Mouse (Mus musculus) urinary bladder, postnatal 10 days (tissue): Measurements from ENCODE around the gene 2310046K23Rik.
"Not testable (repeated sequence)": the region's sequence is repeated elsewhere in the genome, so short reads cannot be mapped to it uniquely, and the experiment has no call there.

Source experiments
- DNase-seq: peaks from one replicate; pipeline ENCODE4 v3.0.0; 2022; ENCODE audit warnings: low spot score

Gene 2310046K23Rik

DNA sequence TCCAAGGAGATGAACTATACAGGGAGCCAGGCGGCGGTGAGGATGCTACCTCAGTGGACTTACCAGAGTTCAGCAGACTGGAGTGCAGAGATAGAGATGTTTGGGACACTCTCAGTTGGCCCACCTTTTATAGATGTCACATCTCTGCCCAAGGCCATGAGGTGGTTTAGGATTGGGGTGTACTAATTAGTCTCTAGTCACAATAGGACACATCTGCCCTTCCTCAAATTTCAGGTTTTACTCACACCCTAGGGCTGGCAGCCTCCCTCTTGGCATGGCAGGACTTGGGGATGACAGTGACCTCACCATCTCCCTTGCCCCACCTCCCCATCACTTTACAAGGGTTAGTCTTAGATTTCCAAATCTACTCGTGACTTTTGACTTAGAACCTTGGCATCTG lies at the start of gene 2310046K23Rik:
TSS of gene 2310046K23Rik (minus strand) at position 101 of the 400 bp plus-strand sequence.
- DNase-seq, result no peak

DNA sequence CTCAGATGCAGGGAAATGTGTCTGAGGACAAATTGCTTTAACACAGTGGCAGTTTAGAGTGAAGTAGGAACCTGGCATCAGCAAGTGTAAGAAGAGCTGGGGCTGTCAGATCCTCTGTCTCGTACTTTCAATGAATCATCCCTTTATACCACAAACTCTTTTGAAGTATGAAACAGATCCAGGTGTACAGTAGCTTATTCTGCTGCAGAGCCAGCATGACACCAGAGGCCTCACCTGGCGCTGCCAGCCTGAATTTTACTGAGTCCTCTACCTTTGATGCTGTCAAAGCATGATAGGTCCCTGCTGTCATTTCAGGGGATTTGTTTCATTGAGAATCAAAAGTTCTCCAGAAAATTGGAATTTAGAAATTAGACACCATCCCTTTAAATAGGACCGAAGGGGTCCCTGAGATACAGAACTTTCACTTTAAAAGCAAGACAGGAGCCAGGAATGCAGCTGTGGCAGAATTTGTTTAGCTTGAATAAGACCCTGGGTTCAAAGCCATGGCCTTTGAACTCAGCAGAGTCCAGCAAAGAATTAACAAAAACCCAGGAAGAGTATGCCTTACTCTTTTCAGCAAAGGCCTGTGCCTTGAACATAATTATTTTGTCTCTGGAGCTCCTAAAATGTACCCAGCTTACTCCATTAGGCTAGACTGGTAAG lies 49.0 kb upstream of the 2310046K23Rik start:
- no peak for DNase-seq

DNA sequence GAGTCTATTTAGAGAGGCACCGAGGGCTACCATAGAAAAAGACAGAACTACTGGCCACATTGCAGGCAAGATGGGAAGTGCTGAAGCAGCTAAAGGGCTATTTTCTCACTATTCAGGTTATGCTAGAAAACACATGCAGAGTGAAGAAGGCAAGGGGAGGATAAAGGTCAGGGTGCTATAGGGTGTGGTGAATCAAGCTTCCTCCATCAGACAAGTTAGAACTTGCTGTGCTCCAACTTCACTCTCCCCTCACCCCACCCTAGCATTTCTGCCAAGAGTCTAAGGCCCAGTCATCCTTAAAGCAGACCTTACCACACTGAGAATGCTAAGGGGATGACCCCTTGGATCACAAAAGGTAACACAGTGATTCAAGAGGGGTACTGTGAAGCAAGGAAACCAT lies 45.2 kb upstream of the 2310046K23Rik start:
- DNase-seq, result no peak

DNA sequence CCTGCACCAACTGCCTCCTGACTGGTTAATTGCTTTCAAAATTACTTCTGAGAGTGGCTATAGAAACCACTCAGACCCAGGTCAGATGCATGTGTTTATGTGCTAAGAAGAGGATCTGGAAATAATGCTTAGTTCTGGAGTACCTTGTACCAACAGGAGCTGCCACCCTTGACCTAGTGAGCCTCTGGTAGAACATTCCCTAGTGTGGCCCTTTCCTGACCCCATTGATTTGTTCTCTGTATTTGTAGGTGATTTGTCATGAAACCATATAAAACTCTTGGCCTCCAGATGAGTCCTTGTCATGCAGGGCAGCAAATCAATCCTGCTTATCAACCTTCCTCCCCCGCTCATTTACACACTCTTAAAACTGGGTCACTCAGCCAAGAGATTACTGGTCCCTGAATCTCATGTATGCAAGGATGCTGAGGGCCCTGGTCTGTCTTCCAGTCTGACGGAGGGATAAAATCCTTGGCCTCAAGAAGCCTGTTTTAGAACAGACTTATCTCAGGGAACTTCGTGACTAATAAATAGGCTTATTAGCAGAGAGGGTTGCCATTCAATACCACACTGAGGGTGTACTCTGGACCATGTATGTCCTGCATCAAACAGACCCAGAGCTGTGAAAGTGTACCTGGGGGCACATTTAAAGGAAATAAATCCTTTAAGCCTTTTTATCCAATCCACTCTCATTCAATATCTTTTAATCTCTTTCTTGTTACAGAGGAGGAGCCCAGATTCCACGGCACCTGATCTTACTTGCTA lies 44.5 kb upstream of the 2310046K23Rik start:
- DNase-seq, result no peak

DNA sequence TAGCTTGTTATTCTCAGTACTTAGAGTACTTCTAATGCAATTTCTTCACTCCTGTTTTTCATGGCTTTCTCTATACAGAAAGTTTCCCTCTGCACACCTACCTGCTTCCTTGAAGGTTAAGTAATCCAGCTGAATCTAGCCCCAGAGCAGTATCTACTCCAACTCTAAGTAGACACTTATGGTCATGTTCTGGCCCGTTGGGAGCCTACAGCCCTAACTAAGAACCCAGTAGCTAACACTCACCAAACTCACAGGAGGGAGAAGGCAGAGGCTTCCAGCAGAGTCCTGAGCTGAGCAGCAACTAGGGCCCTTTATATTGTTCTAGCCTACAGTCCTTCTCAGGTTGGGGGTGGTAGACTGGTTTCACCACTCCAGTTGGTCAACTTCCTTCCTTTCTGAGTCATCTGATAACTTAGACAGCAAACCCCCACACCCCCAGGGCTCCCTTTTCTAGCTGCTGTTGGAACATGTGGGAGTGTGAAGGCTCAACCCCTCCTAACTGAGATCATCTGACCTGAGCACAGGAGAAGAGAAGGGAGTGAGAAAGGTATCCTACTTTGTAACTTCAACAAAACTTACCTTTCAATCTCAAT lies 39.2 kb upstream of the 2310046K23Rik start, which contains the start of gene Ivl:
TSS of gene Ivl (minus strand) at position 287 of the 593 bp plus-strand sequence.
- DNase-seq, result no peak

DNA sequence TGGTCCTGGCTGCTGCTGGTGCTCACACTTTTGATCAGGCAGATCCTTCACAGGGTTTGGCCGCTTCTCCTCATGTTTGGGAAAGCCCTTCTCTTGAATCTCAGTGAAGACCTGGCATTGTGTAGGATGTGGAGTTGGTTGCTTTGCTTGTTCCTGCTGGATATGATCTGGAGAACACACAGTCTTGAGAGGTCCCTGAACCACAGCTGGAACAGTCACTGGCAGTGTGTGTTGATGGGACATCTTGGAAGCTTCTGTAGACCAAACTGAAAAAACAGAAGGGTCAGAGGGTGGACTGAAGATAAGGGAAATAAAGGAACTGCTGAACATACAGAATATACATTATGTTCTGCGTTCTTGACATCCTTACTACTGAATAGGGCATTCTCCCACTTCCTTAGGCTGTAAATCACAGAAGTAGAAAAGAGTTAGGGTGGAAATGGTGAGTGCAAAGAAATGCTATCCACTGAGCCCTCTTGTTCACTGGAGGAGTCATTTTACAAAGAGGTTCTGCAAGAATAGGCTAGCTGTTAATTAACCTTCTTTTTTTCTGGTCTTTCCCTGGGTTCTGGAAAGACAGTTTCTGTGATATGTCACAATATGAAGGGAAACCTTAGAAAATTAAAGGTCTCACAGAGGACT lies 38.3 kb upstream of the 2310046K23Rik start:
- DNase-seq, result no peak

DNA sequence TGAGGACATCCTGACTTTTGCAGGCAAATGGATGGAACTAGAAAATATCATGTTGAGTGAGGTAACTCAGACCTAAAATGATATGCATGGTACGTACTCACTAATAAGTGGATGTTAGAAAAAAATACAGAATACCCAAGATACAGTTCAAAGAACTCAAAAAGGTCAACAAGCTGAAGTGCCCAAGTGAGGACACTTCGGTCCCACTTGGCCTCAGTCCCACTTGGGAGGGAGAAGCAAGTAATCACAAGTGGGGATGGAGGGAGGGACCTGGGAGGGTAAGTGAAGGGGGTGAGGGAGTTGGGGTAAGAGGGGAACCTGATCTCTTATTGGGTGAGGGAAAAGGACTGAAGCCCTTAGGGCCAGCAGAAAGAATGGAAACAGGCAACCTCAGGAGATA lies 34.4 kb upstream of the 2310046K23Rik start:
- no peak for DNase-seq

DNA sequence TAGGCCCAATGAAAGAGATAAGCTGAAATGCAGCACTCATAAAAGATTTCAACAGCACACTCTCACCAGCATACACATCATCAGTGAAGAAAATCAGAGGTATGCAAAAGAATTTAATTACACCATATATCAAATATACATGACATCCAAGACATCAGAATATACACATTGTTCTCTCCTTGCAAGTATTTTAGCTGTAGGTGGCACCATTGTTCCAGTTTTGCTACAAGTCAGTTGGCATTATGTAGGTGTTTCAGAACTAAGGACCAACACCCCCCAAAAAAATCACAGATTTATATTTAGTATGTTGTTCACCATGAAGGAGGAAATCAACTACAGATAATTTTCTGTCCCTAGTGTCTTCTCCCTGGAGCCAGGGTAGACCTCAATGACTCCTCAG lies 31.1 kb upstream of the 2310046K23Rik start:
- DNase-seq, result no peak

DNA sequence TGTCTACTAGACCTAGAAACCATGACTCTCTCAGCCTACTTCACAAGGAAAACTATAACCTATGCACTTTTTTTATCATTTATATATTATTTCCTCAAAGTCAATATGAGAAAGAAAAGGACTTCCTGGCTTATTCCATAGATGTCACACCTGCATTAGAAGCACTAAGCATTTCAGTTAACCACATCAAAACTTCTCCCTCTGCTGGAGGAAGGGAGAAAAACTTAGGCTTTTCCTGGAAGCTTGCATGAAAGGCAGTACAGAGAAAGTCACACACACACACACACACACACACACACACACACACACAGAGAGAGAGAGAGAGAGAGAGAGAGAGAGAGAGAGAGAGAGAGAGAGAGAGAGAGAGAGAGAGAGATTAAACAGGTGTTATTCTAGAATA lies 22.0 kb downstream of the 2310046K23Rik start:
- no peak for DNase-seq

DNA sequence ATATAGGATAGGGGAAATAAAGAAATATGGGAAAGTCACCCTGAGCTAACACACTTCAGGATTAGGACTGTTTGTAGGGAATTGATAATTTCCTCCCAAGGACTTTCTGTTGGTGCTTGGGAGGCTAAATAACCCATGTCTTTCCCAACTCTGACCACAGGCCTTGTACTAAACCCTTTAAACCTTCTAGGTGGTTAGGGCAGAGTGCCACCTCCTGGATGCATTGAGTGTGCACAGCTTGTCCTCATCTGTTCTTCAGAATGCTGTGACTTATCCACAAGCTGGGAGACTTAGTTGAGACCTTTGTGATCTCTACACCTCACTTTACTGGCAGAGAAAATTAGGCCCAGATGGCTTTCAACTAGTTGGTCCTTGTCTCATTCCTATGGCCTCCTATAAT lies 23.5 kb downstream of the 2310046K23Rik start:
- DNase-seq, result no peak

DNA sequence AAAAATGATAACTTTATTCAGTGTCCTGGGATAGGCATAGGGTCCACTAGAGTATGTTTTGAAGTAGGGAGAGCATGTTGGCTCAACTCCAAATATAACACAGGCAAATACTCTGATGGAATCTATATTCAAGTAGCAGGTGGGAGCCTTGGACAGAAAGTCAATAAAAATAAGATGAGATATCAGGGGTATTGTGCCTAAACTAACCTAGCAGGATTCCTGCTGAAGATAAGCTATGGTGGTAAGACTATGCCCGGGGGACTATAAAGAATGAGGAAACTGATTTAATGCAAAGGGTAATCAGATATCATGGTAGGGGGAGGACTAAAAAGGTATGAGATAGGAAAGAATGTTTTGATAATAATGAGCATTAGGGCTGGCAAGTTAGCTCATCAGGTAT lies 26.1 kb downstream of the 2310046K23Rik start:
- no peak for DNase-seq

DNA sequence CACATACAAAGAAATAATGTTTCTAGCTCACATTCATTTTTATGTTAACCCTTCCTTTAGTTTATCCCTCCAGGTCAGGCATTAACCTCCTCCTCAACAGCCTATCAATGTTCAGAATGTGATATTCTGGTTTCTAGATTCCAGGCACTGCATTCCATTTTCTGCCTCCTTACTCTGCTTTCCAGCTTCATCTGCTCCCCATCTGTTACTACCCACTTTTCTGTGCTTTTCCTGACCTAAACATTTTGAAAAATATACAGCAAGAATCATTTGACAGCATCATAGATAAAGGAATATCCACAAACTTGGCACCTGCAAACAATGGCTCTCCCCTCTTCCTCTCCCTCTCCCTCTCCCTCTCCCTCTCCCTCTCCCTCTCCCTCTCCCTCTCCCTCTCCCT lies 30.8 kb downstream of the 2310046K23Rik start:
- no peak for DNase-seq

DNA sequence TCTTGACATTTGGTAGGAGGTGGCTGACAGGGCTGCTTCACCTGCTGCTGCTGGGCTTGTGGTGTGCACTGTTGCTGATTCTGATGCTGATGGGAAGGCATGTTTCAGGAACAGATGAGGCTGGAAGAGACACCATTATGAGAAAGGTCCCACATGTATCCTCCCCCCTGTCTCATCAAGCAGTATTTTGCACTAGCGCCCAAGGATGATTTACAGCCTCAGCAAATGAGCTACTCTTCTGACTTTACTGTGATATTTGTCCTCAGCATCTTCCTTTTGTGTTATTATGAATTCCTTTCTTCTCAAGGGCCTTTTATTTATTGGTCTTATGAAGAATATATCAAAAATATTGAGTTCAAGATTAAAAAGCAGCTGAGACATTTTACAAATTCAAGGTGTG lies 33.9 kb downstream of the 2310046K23Rik start, which contains the start of gene Sprr4:
TSS of gene Sprr4 (minus strand) at position 101 of the 400 bp plus-strand sequence.
- no peak for DNase-seq

DNA sequence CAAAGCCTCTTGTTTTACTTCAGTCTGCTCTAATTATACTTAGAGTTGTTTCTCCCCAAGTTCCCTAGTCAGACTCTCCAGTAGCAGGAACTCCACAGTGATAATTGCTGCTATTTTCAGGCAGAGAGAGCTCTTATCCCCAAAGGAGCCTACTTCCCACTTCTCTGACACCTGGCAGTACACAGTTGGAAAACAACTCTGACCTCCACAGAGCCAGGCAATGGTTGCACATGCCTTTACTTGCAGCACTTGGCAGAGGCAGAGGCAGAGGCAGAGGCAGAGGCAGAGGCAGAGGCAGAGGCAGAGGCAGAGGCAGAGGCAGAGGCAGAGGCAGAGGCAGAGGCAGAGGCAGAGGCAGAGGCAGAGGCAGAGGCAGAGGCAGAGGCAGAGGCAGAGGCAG lies 44.0 kb downstream of the 2310046K23Rik start:
- not testable (repeated sequence) for DNase-seq

DNA sequence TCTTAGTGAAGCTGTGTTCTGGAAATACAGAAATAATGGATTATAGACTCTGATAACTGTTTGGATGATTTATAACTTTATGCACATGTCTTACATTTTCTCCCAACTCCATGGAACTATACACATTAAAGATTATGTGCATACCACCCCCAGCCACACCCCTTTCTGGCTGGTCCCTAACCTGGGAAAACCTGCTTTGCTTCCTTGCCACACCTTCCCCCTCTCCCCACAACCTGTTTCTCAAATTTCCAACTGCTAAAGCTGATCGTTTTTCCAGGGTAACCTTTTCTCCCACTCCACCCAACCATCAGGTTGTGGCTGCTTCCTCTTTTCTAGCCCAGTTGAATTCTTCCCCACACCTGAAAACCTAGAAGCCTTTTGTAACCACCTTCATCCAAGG lies 48.0 kb downstream of the 2310046K23Rik start:
- DNase-seq, result no peak

DNA sequence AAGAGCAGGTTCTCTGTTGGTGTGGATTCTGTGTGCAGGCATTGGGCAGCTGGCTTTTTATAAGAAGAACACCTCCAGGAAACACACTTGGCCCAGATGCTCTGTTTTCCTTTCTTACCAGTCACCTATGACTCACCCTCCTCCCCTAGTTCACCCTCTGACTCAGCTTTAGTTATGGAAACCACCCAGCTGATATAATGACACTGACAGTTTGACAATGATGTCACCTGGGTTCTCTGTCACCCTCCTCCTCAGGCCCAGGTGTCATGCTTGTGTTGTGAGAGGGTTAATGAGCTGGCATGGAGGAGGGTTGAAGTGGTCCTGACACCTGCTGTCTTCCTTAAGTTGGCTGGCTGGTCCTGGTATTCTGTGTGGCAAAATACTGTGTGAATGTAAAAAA lies 48.4 kb downstream of the 2310046K23Rik start, which contains the start of gene Sprr1a:
TSS of gene Sprr1a (minus strand) at position 33 of the 400 bp plus-strand sequence.
- DNase-seq, result no peak
